Mouse (Mus musculus): ENCODE measurements around the gene Nol3. TPM values are rescaled to one million over a fixed set of nuclear protein-coding genes. Genes with fewer than 3 reads are reported as not detected.
"Not testable (repeated sequence)": the region's sequence is repeated elsewhere in the genome, so short reads cannot be mapped to it uniquely, and the experiment has no call there.

Nol3 gene
- polyA plus RNA-seq (2016; fragmentation: Nextera tagmentation; extraction: Ambion mirVana) = 1.6 TPM in 2 replicates

DNA sequence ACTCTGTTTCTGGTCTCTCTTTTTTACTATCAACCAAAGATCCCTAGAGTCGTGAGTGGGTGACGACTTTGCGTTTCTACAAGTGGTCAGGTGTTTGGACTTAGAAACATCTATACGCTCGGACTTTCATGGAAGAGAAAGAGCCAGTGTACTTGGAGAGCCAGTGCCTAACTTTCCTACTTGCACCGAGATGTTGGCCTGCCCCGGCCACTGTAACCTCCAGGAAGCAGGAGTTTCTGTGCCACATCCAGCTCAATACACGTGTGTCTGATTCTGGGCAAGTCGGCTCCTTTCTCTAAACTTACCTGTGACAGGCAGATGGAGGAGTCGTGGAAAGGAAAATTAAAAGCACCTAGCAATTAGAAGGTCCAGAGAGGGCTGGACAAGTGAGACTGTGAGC lies at the start of gene Nol3:
Gene Nol3 (plus strand): TSS at position 301 of the 400 bp plus-strand sequence.
- peak within 1 kb of the TSS; percentile 44 for H3K4me3 ChIP-seq (replicated peaks)
- peak within 1 kb of the TSS; percentile 85 for H3K4me2 ChIP-seq
- WGBS = 6% methylated on average over 10 of the region's 10 CpGs
- ATAC-seq (ENCODE audit: insufficient number of reproducible peaks, insufficient read depth, low FRiP score, low TSS enrichment, low read depth) = no peak
- peaks cover 99% of the 10 kb centered on the region for H3K27me3 ChIP-seq
- peak within 1 kb of the TSS; percentile 55 for H3K9ac ChIP-seq (replicated peaks)
- H3K4me1 ChIP-seq (replicated peaks) = peaks cover 27% of the 10 kb centered on the region
- H3K27ac ChIP-seq = no peak within 1 kb of the TSS
- H3K36me3 ChIP-seq = peaks cover 6% of the 10 kb centered on the region; the same call in 1 of the 2 replicates
- H3K9me3 ChIP-seq = no peaks in the 10 kb centered on the region

DNA sequence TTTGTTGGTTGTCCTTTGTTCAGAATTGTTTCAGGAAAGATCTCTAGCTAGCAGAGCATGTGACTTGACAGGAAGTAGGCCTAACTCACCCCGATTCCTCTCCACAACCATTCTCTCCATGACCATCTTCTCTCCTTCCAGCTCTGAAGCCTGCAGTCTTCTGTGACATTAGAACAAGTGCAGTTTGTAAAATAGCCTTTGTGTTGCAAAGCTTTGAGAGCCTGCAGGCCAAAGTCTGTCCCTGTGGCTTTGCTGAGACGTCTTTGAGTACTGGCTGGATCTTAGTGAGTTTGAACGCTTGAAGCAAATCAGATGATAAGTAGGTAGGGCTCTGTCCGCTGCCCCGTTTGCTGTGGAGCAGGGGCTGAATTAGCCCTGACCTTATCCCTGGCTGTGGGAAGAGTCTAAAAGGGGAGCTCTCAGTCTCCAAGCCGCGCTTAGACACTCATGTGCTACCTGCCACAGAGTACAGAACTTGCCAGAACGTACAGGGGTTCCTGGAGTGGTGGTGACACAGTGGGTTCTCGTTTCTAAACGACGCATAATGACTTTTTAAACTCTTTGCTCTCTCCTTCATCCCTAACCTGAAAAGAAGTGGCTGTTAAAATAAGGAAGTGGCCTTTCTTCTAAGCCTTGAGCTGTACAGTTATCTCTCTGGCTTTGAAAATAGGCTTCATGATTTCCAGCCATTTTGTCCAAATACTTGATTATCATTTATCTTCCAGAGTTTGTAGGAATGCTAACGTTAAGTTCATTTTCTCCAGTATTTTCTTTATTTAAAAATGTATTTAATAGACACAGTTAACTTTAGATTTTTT lies 44.2 kb upstream of the Nol3 start:
- no peak overlapping the region for H3K9ac ChIP-seq (replicated peaks)
- no peaks in the 10 kb centered on the region for H3K27me3 ChIP-seq
- H3K4me2 ChIP-seq = no peak overlapping the region
- no peak overlapping the region for H3K27ac ChIP-seq
- peaks cover 32% of the 10 kb centered on the region for H3K36me3 ChIP-seq
- no peak for ATAC-seq (ENCODE audit: insufficient number of reproducible peaks, insufficient read depth, low FRiP score, low TSS enrichment, low read depth)
- no peaks in the 10 kb centered on the region for H3K9me3 ChIP-seq
- H3K4me1 ChIP-seq (replicated peaks) = no peaks in the 10 kb centered on the region
- H3K4me3 ChIP-seq (replicated peaks) = no peak overlapping the region
- WGBS = 90% methylated on average over 12 of the region's 12 CpGs

- H3K4me2 ChIP-seq; H3K4me3 ChIP-seq (replicated peaks); H3K9ac ChIP-seq (replicated peaks); H3K4me1 ChIP-seq (replicated peaks); H3K27me3 ChIP-seq; ATAC-seq (ENCODE audit: insufficient number of reproducible peaks, insufficient read depth, low FRiP score, low TSS enrichment, low read depth); H3K9me3 ChIP-seq; H3K27ac ChIP-seq: not testable (repeated sequence)
- 87% methylated on average over 4 of the region's 4 CpGs for WGBS
- peaks cover 33% of the 10 kb centered on the region for H3K36me3 ChIP-seq
Observed at GRCm38 (mm10) chr8:105232321-105232693, 43.6 kb upstream of the Nol3 start.

DNA sequence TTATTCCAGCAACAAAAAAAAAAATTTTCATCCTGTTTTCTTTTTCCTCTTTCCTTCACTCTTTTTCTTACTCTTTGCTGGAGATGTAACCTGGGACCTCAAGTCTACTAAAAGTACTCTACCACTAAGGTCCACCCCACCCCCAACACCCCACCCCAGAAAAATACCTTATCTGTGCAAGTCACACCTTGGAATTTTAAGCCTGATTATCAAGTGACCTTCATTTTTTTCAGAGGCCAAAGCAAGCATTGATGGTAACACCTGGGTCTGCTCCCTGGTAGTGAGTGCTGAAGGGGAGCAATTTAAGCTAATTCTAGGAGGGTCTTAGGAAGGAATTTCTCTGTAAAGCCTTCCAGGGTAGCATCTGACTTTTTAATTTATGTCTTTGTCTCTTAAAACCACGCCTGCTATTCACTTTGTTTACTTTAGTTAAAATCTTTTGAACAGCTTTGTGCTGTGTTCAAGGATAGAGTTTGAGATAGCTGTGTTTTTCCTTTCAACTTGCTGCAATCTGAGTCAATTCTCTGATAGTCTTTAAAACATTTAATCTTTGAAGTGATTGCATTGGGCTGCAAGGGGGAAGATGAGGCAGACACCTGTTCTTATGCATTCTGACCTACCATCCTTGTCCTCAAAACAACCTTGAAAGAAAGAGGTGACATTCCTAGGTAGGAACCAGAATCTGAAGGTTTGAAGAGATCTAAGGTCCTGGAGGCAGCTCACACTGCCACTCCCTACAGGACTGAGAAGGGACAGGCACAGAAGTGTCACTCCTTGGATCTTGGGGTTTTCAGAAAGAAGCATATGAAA lies 42.6 kb upstream of the Nol3 start:
- Histone ChIP-seq H3K36me3 (peaks cover 39% of the 10 kb centered on the region), H3K9ac (replicated peaks) (no peak overlapping the region), H3K4me2 (no peak overlapping the region), H3K27me3 (no peaks in the 10 kb centered on the region), H3K27ac (no peak overlapping the region), H3K9me3 (no peaks in the 10 kb centered on the region), H3K4me3 (replicated peaks) (no peak overlapping the region), H3K4me1 (replicated peaks) (no peaks in the 10 kb centered on the region)
- no peak for ATAC-seq (ENCODE audit: insufficient number of reproducible peaks, insufficient read depth, low FRiP score, low TSS enrichment, low read depth)
- WGBS = 53% methylated on average over 1 of the region's 1 CpGs

DNA sequence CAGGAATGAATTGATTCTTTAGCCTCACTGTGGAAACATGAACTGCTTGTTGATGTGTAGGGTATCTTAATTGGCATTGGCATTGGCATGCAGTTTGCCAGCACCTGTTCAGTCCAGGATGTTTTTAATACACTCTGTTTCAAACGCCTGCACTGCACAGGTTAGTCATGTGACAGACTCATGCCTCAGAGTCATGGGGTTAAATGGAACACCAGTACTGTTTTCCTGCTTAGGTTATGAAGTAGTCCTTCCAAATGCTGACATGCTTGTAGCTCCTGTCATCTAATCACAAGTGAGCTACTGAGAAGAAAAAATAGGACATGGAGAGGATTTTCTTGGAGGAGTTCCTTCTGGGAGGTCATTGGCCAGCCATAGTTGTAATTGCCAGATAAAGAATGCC lies 40.7 kb upstream of the Nol3 start:
- no peak for ATAC-seq (ENCODE audit: insufficient number of reproducible peaks, insufficient read depth, low FRiP score, low TSS enrichment, low read depth)
- 70% methylated on average over 1 of the region's 1 CpGs for WGBS
- no peak overlapping the region for H3K27ac ChIP-seq
- H3K4me1 ChIP-seq (replicated peaks) = no peaks in the 10 kb centered on the region
- H3K36me3 ChIP-seq = peaks cover 57% of the 10 kb centered on the region
- no peak overlapping the region for H3K9ac ChIP-seq (replicated peaks)
- no peak overlapping the region for H3K4me2 ChIP-seq
- no peaks in the 10 kb centered on the region for H3K9me3 ChIP-seq
- no peak overlapping the region for H3K4me3 ChIP-seq (replicated peaks)
- no peaks in the 10 kb centered on the region for H3K27me3 ChIP-seq

GRCm38 (mm10) chr8:105237442-105238142 lies 38.3 kb upstream of the Nol3 start:
- no peak overlapping the region for H3K4me2 ChIP-seq
- no peaks in the 10 kb centered on the region for H3K9me3 ChIP-seq
- H3K9ac ChIP-seq (replicated peaks) = no peak overlapping the region
- H3K27ac ChIP-seq = no peak overlapping the region
- peaks cover 72% of the 10 kb centered on the region for H3K36me3 ChIP-seq
- no peak for ATAC-seq (ENCODE audit: insufficient number of reproducible peaks, insufficient read depth, low FRiP score, low TSS enrichment, low read depth)
- 93% methylated on average over 14 of the region's 14 CpGs for WGBS
- H3K4me1 ChIP-seq (replicated peaks) = no peaks in the 10 kb centered on the region
- no peaks in the 10 kb centered on the region for H3K27me3 ChIP-seq
- H3K4me3 ChIP-seq (replicated peaks) = no peak overlapping the region

DNA sequence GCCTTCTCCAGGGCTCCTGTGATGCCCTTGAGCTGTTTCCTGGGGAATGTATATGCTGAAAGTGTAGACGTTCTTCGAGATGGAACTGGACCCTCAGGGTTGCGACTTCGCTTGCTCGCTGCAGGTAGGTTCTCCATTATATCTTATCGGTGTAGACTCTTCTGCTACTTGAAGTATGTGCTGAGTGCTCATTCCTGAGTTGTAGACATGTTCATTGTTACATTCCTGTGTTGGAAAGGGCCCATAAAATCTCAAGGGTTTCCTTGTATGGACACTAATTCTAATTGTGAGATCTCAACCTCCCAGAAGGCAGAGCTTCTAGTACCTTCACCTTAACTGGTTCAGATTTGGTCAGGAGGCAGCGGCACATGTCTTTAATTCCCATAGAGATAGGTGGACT lies 34.9 kb upstream of the Nol3 start:
- Histone ChIP-seq H3K27me3 (no peaks in the 10 kb centered on the region), H3K27ac (no peak overlapping the region), H3K36me3 (peaks cover 71% of the 10 kb centered on the region), H3K9me3 (no peaks in the 10 kb centered on the region), H3K4me3 (replicated peaks) (no peak overlapping the region), H3K9ac (replicated peaks) (no peak overlapping the region), H3K4me1 (replicated peaks) (no peaks in the 10 kb centered on the region), H3K4me2 (no peak overlapping the region)
- ATAC-seq (ENCODE audit: insufficient number of reproducible peaks, insufficient read depth, low FRiP score, low TSS enrichment, low read depth) = no peak
- WGBS = 94% methylated on average over 7 of the region's 7 CpGs

DNA sequence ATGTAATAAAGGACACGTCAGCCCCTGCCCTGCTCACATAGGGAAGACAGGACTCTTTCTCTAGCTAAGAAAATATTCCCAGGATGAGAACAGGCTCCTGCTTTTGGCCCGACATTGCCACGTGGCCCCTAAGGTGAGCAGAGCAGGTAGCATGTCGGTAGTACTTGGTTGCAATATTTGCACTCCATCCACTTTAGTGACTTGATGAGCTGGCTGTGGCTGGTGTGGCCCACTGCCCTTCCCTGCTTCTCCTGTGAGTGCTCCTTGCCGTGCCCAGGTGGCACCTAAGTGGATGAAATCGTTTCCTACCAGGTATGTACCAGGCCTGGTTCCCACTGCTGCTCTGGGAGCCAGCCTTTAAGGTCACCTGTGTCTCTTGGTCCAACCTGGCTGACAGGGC lies 24.0 kb upstream of the Nol3 start:
- Histone ChIP-seq H3K4me2 (no peak overlapping the region), H3K9me3 (no peaks in the 10 kb centered on the region), H3K4me1 (replicated peaks) (peaks cover 17% of the 10 kb centered on the region), H3K27me3 (peaks cover 22% of the 10 kb centered on the region), H3K9ac (replicated peaks) (no peak overlapping the region), H3K36me3 (peaks cover 58% of the 10 kb centered on the region), H3K4me3 (replicated peaks) (no peak overlapping the region), H3K27ac (no peak overlapping the region)
- 87% methylated on average over 6 of the region's 6 CpGs for WGBS
- no peak for ATAC-seq (ENCODE audit: insufficient number of reproducible peaks, insufficient read depth, low FRiP score, low TSS enrichment, low read depth)

GRCm38 (mm10) chr8:105252680-105253537 lies 23.0 kb upstream of the Nol3 start:
- H3K4me3 ChIP-seq (replicated peaks) = no peak overlapping the region
- H3K4me2 ChIP-seq = no peak overlapping the region
- peaks cover 54% of the 10 kb centered on the region for H3K36me3 ChIP-seq
- H3K9me3 ChIP-seq = no peaks in the 10 kb centered on the region
- H3K9ac ChIP-seq (replicated peaks) = no peak overlapping the region
- no peak for ATAC-seq (ENCODE audit: insufficient number of reproducible peaks, insufficient read depth, low FRiP score, low TSS enrichment, low read depth)
- peaks cover 17% of the 10 kb centered on the region for H3K4me1 ChIP-seq (replicated peaks)
- 87% methylated on average over 10 of the region's 10 CpGs for WGBS
- H3K27ac ChIP-seq = no peak overlapping the region
- H3K27me3 ChIP-seq = peaks cover 30% of the 10 kb centered on the region

GRCm38 (mm10) chr8:105253766-105254151 lies 22.2 kb upstream of the Nol3 start:
- peak overlapping the region; percentile 64 for H3K4me3 ChIP-seq (replicated peaks)
- no peaks in the 10 kb centered on the region for H3K9me3 ChIP-seq
- peaks cover 45% of the 10 kb centered on the region for H3K36me3 ChIP-seq
- H3K27ac ChIP-seq = peak overlapping the region; percentile 5; the same call in 1 of the 2 replicates
- peak; percentile 26; the same call in 1 of the 2 replicates for ATAC-seq (ENCODE audit: insufficient number of reproducible peaks, insufficient read depth, low FRiP score, low TSS enrichment, low read depth)
- H3K9ac ChIP-seq (replicated peaks) = peak overlapping the region; percentile 70
- peaks cover 20% of the 10 kb centered on the region for H3K4me1 ChIP-seq (replicated peaks)
- WGBS = 40% methylated on average over 20 of the region's 20 CpGs
- peak overlapping the region; percentile 93 for H3K4me2 ChIP-seq
- peaks cover 39% of the 10 kb centered on the region for H3K27me3 ChIP-seq
